Mouse (Mus musculus) frontal cortex, postnatal 10 days (tissue): Measurements from ENCODE around the gene Runx2.

Experiments
- DNase-seq, 2 experiments: peaks; one replicate each; pipeline ENCODE4 v3.0.0; 2022; ENCODE audit warnings: low spot score in 2 of 2, mixed read lengths in 1 of 2

Gene Runx2

DNA sequence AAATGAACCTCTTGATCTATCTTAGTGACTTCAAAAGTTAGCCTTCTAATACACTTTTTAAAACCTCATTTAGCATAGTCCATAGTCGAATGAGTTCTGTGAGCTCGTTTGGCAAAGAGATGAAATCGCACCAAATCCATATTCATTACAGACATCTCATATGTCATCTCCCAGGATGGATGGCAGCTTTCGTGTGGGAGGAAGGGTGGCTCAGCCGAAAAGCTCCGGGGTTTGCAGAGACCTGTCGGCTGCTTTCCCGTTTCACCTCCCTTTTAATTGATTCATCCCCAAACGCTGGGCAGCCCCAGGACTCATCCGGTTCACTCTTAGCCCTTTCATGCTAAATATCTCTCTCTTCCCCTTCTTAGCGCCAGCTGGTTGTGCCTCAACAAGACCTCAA is 275.7 kb downstream of the Runx2 start:
- no peak for DNase-seq

DNA sequence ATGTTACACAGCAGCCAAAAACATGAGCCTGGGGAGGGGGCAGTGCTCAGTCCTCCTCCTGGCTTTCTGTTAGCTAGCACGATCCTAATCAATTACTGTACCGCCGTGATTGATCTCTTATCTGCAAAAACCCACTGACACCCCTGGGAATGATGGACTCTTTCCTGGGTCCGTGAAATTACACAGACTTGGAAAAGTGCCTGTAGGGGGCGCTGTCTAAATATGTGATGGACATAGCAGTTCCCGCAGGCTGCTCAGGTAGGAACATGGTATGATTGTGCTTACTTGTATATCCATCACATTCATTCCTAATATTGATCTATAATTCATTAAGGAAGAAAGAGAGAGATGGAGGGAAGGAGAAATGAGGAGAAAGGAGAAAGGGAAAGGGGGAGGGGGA is 284.6 kb downstream of the Runx2 start:
- DNase-seq: no peak

DNA sequence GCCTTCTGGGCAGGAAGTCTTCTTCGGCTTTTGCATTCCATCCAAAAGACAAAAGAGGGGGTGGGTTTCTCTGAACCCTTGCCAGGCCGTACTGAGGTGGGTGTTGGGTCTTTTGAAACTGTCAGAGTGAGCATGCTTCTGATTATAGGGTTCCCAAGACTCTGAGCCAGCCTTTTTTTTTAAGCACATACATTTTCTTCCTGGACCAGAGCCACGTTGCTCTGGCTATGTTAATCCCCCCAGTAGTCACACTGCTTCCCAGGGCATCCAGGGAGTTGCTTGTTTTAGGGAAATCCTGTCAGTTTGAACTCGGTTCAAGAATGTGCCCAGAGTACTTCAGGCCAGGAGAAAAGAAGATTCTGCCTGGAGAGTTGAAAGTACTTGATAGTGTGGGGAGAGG is 286.0 kb downstream of the Runx2 start:
- DNase-seq: no peak

DNA sequence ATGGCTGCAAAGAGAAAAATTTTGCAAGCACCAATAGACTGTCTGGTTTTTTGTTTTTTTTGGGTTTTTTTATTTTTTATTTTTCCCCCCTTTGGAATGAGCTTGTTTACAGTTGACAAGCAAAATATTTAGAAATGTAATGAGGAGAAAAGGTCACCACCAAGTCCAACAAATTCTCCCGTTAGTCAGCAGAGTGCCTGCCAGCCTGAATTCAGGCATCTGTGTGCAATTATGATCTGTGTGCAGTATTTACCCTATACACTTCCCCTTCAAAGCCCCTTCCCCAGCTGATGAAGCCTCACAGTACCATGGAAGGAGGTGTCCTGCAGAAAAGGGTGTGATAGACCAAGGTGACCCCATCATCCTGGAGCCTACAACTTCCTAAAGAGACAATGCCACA is 290.5 kb downstream of the Runx2 start:
- no peak for DNase-seq

DNA sequence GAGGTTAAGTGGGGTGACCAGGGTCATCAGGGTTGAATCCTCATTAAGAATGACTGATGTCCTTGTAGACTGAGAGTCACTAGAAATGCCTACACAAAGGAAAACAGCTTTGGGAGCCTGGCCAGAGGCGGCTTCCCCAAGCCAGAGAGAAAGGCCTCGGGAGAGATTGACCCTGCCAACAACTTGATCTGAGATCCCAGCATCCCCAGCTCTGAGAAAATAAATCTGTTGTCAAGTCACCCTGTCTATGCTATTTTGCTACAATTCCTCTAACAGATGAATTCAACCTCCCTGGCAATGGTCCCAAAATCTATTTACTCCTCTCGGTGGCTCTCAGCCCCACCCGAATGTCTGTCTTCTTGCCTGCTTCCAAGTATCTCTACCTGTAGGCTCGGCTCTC is 291.7 kb downstream of the Runx2 start:
- DNase-seq: no peak

DNA sequence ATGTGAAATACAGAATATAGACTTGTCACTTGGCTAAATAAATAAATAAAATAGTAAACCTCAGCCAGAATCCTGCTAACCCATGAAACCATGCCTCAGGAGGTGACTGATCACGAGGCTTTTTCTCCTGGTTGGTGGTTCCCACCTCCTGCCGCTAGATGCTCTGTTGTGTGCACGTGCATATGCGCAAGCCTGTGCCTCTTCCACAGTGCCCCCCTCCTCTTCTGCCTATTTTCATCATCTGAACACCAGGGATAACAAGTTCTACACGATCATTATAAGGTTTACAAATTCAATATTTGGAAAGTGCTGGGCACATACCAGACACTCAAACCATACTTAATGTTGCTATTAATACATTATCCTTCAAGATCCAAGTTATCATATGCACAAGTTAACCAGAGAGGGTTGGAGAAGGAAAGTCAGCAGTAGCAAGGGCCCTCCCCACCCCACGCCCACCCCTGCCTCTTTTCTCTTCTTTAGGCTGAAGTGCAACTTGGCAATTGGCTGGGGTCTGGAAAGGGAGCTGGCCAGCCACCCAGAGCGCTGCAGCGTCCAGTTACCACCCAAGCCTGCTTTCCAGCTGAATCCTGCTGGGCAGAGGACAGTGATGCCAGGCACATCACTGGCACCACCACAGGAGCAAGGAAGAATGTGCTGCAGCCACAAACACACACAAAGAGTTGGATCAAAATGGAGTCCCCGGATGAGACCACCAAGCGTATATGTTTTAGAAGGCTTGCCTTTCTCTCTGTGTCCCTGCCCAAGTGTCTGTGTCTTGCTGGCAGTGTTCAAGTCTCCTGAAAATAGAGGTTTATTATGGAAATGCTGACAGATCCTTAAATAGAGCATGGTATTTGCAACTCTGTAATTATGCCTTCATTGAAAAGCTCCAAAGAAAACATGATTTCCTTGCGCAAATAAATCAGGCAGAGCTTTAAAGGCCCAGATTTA is 294.2 kb downstream of the Runx2 start:
- peak; percentile 30 to 34 for DNase-seq

DNA sequence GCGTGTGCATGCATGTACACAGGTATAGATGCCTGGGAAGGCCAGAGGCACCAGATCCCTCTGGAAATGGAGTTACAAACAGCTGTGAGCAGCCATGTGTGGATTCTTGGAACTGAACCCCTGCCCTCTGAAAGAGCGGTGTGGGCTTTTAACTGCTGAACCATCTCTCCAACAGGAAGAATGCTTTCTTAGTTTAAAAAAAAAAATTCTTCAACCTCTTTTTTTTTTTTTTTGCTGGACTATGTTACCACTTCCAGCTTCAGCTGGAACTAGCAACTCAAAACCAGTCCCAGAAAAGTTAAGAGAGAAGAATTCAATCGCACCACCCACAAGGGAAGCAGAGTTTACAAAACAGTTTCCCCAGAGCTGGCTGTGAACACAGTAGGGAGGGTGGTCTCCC is 295.2 kb downstream of the Runx2 start:
- no peak for DNase-seq

DNA sequence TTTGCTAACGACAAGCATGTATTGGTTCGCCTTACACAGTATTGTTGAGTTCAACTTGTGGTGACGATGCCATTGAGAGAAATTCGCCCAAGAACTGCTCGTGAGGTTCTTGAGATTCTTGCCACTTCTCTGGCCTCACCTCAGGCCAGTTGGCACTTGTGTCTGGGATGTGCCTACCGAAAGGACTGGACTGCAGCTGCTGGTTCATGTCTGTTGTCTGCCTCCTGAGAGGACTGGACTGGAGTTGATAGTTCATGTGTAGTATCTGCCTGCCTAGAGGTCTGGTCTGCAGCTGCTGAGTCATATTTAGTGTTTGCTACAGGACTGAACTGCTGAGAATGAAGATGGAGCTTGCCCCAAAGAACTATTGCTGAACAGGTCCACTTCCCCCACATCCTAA is 296.4 kb downstream of the Runx2 start:
- DNase-seq: no peak

DNA sequence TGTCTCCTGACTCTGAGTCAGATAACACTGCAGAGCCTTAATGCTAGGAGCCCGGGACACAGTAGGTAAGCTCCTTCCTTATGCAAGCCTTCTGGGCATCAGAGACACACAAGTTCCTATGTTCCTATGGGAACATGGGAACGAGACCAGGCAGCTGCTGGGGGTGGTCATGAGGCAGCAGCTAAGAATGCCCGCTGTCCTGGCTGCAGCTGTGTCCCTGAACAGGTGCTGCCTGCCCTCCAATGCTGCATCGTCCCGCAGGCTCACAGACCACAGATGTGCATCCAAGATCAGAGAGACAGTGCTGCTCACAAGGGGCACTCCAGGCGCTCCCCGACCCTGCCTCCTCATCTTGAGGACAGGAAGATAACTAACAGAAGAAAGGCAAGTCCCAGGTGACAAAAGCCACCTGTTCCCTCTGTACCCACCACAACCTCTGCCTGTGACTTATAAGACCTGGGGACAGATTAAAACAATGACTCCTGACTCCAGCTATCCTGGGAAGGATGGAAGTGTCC is 306.3 kb downstream of the Runx2 start:
- DNase-seq: no peak

DNA sequence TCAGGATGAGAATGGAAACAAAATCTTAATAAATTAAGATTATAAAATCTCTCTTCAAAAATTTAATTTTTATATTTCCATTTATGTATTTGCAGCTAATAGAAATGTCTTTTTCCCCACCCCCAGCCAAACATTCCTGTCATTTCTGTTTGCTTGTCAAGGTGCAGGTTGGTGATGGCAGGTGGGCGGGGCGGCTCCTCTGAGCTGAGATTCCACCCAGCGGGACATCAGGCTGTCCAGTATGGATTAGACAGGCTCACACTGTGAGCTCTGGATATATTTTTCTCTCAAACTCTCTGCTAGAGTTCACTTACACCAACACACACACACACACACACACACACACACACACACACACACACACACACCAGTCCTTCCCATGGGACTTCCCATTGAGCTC is 306.9 kb downstream of the Runx2 start:
- DNase-seq: no peak

DNA sequence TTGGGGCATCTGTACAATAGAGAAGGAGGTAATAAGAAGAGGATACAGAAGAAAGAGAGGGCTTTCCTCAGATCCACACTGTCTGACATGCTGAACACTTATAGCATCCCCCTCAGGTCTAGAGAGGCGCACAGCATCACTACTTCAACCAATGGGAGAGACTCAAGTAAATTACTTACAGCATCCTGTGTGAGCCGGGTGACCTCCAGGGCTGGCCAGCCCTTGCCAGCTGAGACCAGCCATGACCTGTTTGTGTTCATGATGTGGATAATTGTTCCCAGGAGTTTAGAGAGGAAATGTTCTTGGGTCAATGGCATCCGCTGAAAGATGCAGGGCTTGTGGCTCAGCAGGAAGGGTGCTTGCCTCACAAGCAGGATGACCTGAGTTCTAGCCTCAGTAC is 308.1 kb downstream of the Runx2 start:
- DNase-seq: no peak

DNA sequence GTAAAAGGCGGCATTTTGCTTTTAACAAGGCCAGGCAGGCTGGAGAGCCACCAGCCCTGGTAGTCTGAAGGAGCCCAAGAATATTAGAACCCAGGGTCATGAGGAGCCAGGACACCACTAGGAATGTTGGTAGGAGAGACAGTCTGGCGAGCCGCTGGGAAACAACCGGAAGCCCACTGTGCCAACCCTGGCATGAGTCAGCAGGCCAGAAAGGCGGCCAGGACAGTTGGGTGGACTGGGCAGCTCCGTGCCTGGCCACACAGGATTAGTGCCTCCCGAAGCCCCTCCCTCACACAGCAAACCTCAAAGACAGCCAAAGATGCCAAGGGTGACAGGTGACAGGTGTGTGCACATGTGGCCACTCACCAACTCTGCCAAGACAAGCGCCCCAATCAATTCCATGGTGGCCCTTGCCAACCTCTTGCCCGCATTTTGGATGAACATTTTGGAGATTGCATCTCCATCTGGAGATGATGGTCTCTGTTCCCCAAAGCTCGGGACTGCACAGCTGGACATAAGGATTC is 309.7 kb downstream of the Runx2 start:
- DNase-seq: no peak

DNA sequence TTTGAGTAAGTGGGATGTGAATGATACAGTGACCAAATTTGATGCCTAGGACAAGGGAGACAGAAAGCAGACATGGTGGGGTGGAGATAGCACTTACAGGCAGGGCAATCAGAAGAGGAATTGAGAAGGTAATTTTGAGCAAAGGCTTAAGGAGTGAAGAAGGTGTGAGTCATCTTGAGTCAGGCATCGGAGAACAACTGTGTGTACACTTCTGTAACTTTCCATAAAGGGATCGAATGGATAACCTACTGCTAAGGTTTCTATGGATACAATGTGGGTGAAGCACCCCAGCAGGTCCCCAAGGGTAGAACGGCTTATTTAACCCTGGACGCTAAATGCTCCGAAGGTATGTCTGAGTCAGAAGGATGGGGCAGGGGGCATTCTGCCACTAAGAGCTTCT is 312.4 kb downstream of the Runx2 start:
- no peak for DNase-seq

DNA sequence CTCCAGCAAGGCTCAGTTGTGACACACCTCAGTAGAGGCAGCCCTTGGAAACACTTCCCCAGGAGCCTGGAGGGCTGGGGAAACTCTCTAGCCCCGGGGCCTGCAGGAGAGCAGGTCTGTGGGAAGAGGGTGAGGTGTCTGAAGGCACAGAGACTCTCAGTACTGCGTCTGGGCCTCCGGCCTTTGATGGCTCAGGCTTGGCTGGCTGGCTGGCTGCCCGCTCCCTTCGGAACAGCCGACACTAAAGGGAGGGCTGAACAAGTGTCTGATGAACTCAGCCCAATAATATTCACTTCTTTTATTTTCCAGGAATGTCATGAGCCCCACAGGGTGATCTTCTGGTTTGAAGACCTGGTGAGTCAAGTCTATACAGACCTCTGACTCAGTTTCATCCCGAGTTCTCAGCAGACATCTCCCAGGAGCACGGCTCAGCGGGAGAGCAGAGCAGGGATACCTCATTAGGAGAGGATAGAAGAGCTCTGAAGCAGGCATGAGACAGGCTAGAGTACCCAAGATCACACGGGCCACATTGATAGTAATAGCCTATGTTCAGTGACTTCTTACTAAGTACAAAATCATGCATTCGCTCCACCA is 314.2 kb downstream of the Runx2 start:
- no peak for DNase-seq

DNA sequence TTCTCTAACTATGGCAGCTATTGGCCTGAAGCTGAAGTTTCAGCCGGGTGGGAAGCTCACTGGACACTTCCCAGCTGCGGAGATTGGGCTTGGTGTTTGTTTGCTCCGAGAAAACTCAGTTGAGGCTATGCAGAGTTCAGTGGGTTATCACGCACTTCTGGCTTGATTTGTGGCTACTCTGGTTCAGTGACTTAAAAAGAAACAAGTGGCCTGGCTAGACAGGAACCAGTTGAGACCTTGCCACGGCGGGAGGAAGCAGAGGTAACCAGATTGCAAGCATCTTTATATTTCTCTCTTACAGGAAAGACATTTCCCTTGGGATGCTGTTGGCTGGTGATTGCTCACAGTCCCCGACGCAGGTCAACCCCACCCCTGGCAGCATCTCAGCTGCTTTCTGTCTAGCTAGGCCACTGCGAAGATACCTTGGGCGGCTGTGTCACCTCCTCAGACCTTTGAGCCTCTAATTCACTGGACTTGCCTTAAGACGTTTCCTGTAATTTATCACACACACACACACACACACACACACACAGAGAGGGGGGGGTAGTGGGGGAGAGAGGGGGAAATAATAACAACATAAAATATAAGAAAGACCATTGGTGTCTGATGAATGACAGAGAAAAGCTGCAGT is 324.3 kb downstream of the Runx2 start:
- no peak for DNase-seq

DNA sequence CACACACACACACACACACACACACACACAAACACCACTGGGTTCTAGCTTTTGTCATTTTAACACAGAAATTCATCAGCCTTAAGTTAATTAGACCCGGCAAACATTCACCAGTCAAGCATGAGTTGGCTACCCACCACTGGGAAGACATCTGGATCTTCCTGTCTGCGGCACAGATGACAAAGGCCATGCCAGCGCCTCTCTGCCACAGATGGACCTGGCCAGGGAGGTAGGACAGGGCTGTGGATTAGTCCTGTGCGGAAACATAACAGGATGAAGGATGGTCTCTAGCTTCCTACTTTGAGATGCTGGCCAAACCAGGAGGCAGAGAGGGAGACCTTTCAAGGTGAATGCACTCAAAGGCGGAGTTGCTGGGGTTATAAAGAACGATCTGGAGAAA is 325.3 kb downstream of the Runx2 start:
- DNase-seq: no peak

DNA sequence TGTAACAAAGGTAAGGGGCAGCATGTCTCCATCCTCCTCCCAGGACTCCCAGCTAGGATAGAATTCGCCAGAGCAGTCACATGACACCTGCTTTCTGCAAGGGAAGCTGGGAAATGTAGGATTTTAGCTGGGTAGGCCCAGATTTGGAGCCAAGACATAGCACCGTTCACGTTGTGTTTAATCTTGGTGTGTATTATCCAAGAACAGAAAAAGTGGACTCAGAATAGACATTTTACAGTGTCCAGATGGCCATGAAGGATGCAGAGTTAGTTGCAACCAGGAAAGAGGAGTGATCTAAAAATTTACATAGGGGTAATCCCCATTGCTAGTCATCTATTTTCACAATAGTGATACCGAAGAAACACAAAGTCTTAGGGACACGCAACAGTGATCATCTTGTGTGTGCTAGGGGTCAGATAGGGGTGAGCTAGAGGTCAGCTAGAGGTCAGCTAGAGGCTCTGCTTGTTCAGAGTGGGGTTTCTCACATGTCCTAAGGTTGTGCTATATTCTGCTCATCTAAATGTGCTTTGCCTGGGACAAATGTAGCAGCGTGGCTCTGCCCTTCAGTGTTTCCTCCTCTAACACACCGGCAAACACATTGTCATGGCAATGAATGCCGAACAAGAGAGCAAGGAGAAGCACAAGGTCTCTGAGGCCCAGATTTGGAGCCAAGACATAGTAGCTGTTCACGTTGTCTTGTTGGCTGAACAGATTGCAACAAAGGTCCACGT is 326.9 kb downstream of the Runx2 start:
- no peak for DNase-seq

DNA sequence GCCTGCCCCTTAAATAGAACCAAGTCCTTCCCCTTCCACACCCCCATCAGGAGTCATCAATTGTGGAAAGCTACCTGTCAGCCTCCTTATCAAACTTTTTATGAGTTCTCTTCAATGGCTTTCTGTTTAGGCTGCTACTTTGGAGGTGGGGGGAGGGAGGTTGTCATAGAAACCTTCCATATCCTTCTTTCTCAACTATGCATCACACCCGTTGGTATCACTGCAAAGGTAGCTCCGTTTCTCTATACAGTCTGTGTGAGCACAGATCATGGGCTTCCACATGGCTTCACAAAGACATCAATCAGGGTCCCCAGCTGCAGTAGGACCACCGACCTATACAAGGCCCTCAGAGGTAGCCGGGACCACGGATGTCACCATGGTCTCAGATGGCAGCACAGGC is 329.3 kb downstream of the Runx2 start:
- DNase-seq: no peak

DNA sequence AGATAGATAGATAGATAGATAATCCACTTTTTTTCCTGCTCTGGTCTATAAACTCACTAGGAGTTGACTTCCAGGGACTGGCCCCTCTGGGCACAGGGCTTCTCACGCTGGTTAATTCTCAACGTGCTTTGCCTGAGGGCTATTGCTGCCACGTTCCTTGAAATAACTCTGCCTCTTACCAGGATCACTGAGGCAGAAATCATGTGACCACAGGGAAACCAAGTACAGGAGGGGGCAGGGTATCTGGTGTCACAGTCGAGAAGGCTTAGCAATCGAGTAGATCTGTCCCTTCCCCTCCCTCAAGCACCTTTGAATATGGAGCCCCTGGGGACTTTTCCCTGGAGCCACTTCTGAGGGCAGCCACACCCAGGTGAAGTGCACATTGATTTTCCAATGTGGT is 334.7 kb downstream of the Runx2 start:
- no peak for DNase-seq

DNA sequence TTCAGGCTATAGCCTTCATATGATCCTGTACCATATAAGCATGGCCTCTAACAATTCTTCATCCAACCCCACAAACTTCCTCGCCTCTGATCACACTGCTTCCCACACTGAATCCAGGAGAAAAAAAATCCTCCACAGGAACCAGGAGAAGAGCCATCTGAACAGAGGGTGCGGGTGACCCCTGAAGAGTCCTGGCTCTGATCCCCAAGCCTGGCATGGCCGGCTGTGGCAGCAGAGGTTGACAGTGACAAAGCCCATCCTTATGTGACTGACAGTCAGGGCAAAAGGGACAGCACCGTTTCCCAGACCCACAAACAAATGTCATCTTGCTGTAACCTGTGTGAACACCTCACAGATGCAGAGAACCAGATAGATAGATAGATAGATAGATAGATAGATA is 335.1 kb downstream of the Runx2 start:
- no peak for DNase-seq

DNA sequence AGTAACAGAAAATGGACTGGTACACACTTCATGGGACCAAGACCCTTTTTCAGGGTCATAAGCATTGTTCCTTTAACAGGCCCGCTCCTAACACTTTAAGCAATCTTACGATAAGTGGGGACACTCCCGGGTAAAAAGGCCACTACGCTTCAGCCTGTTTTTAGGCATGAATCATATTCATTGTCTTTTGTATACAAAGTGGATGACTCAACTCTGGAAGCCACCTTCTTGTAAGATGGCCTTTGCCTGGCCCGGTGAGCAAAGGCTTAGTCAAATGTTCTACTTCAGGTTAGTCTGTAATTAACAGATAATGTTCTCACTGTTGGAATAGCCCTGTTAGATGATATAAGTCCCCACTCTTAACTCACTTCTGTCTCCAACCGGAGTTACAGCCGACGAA is 338.7 kb downstream of the Runx2 start:
- DNase-seq: no peak

DNA sequence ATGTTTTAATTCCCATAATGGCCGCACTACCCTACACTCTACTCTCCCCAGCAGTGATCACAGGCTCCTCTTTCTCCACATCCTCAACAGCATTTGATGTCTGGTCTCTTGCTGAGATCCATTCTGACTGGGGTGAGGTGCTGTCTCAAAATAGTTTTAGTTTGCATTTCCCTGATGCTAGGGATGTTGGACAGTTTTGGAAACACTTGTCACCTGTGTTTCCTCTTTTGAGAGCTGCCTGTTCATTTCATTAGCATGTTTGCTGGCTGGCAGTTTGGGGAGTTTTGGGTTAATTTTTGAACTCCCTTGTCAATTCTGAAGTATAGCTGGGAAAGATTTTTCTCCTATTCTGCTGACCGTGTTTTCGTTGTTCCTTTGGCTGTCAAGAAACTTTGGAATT is 340.3 kb downstream of the Runx2 start:
- no peak for DNase-seq
